Mouse (Mus musculus) small intestine, adult 2 months (tissue): ENCODE results near the gene Ctxn2.

Experiments
- CTCF ChIP-seq: fragments of 200-500 bp; IDR thresholded peaks from 2 replicates; pipeline ENCODE4 v1.5.1; 2012; ENCODE audit warnings: low read depth, mild to moderate bottlenecking, control low read depth, inconsistent platforms, low read length, moderate library complexity, mixed read lengths; ENCODE audit not compliant: insufficient replicate concordance, insufficient read length; ENCODE audit errors: extremely low read depth
- POLR2A ChIP-seq: fragments of 200-500 bp; IDR thresholded peaks from 2 replicates; pipeline ENCODE4 v1.6.1; 2012; ENCODE audit warnings: low read depth, mild to moderate bottlenecking, control low read depth, inconsistent platforms, low read length, moderate library complexity

GRCm38 (mm10) chr2:125125824-125126223 is 10.7 kb upstream of the Ctxn2 start:
- no peak for TF ChIP-seq CTCF
- no peak for TF ChIP-seq POLR2A
